Mouse (Mus musculus) right cerebral cortex, adult 18-20 months (tissue): ENCODE measurements at regions not wholly inside any gene's neighbourhood (a gene's known extent, or its start where the extent isn't known, plus 50 kb on each side); places are given as distances from the start of the nearest gene placed in this dataset.

ENCODE experiments used
- DNase-seq: peaks from one replicate; pipeline ENCODE4 v3.0.0; 2022; ENCODE audit warnings: mixed read lengths

DNA sequence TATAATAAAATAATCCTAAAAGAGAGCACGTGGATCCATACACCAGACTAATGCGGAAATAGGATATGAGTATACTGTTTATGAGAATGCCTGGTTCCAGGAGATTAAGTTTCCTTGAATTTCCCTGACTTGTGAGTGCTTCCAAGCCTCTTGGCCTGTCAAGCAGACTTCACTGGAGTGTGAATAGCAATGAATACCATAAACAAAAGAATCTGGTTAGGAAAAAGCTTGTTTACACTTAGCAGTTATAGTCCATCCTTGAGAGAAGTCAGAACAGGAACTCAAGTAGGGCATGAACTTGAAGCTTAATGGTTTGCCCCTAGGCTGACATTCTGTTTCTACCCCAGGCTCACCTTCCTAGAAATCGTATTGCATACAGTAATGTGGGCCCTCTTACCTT lies 368.8 kb downstream of the Wdr20rt start:
- DNase-seq: no peak

DNA sequence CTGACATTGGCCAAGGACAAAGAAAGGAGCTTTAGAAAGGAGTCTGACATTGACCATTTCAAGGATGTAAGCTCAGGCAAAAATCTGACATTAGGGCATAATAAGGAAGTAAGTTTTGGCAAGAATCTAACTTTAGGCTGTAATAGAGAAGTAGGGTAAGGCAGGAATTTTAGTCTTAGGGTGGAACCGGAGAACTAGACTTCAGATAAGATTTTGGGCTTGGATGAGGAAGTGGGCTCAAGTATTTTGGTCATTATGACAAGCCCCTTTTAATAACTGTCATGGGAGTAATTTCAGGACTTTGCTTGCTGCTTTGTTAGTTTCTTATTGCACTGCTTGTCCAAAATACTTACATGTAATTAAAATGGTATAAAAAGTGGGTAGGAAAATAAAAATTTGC lies 418.9 kb downstream of the Wdr20rt start:
- no peak for DNase-seq

DNA sequence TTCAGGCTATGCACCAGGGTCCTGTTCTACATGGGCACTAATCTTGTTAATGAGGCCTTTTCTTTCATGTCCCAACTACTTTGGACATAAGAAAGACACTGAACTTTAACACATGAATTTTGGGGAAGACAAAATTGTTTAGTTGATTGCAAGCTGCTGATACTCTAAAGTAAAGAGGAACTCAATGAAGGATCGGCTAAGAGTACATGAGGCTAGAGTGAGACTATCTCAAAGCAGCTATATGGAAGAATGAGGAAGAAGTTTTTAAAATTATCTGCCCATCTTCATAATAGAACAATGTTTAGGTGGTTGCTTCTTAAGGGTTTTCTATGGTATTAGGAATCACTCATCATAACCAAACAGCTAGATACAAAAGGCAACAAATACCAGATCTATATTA lies 431.5 kb downstream of the Wdr20rt start:
- DNase-seq: no peak

DNA sequence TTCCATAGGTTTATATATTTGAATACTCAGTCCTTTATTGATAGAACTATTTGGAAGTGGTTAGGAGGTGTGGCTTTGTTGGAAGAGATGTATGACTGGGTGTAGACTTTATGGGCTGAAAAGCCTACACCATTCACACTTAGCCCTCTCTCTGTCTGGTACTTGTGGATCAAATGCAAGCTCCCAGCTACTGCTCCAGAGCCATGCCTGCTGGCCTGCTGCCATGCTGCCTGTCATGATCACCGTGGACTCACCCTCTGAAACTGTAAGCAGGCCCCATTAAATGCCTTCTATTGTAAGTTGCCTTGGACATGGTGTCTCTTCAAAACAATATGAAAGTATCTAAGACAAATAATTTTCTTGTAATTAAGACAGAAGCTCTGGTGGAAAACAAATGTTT lies 446.4 kb downstream of the Wdr20rt start:
- DNase-seq: no peak

DNA sequence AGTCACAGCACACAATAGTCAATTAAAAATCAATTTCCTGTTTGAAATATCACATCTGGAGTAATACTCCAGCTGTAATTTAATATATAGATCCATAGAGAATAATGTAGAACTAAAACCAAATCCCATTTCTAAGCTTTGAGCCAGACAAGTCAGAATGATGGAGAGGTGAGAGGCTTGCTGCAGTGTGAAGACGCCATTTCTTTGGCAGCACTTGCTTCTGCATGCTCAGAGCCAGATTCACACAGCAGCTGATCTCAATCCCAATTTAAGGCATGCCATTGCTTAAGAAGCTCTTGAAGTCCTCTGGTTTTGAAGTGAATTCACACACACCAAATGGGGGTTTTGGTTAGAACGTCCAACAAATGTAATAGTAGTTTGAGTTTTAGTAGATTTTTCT lies 447.9 kb downstream of the Wdr20rt start:
- DNase-seq: peak; percentile 3

DNA sequence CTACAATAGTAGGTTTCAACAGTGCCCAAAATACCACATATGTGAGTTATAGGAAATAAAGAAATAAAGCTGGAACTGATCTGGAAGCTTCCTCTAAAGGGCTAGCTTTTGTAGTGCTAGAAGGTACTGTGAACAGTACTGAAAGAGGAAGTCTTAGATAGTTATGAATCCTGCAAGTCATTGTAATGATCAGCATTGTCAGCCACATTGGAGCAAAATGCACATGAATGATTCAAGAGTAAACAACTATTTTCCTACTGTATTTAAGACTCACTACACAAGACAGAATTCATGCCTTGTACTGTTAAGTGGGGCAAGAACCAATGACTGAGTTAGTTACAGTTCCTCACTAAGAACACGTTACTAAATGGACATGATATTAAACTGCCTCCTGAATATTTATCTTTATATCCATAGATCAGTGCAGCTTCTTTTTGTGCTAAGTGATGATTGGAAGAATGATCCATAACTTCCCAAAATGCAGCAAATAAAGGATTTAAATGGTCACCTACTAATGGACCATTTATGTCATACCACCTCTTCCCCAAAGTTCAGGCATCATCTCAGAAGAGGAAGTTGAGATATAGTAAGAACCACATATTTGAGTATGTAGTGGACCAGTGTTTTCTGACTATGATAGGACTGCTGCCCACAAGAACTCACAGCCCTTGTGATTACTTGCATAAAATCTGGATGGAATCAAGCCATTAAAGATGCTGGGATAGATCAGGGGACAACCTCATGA lies 449.8 kb downstream of the Wdr20rt start:
- DNase-seq: no peak

DNA sequence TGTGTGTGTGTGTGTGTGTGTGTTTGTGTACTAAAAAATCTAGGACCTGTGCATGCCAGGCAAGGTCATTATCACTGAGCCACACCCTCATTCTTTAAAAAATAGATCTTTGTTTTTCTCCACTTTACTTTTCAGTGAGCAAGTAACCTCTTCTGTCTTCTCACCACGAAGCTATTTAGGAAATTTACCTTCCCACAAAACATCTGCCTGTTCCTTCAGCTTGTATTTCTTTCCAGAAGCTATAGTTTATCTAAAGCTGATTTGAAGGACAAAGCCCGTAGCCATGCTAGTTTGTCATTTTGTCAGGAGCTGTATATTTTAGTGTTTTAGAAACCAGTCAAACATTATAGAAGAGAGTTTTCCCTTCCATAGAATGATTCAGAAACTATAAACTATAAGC lies 455.0 kb downstream of the Wdr20rt start:
- DNase-seq: peak; percentile 5

DNA sequence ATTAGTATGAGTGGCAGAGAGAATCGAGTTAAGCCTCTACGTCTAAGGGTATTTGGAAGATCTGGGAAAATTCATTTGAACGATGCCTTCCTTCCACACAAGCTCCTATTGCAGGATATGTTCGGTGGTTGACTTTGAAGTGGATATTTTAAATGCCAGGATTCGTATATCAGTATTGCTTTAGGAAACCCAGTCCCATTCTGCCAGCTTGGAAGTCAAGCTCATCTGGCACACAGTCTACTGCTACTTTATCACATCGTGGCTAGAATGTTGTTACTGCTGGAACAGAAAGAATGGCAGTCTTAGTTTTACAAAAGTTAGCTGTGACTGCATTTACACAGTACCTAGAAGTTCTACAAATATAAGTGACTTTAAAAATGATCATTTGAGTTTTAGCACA lies 456.5 kb downstream of the Wdr20rt start:
- DNase-seq: peak; percentile 32

DNA sequence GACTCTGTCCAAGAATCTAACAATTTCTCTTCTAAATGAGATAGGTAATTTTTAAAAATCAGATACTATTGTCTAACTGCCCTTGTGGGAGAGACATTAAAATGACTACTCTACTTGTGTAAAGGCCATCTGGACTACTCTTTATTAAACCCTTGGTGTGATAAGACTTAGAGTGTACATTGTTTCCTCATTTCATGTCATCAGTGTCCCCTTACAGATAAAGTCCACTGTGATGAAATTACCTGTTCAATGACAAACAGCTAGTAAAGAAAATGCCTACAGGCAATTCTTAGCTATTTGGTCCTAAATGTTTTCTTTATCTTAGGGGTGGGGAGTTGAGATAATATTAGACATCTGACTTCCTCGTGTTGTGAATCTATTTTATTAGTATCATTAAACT lies 479.7 kb downstream of the Wdr20rt start:
- DNase-seq: no peak

DNA sequence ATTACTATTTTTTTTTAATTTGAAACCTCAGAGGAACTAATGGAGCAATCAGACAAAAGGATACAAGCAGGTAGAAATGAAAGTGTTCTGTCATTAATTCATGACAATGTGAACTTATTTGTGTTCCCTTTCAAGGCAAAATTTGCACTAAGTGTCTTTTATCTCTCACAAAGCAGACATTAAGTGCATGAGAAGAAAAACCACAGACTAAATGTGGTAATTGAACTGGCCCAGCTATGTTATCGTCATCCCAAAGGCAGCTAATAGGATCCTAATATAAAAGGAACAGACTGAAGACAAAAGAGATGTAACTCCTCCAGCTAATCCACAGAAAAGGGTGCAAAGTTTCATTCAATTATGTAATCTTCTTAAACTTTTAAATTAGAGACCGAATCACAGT lies 487.0 kb downstream of the Wdr20rt start:
- no peak for DNase-seq
